Mouse (Mus musculus): Measurements from ENCODE around the gene Prkd2.

DNA sequence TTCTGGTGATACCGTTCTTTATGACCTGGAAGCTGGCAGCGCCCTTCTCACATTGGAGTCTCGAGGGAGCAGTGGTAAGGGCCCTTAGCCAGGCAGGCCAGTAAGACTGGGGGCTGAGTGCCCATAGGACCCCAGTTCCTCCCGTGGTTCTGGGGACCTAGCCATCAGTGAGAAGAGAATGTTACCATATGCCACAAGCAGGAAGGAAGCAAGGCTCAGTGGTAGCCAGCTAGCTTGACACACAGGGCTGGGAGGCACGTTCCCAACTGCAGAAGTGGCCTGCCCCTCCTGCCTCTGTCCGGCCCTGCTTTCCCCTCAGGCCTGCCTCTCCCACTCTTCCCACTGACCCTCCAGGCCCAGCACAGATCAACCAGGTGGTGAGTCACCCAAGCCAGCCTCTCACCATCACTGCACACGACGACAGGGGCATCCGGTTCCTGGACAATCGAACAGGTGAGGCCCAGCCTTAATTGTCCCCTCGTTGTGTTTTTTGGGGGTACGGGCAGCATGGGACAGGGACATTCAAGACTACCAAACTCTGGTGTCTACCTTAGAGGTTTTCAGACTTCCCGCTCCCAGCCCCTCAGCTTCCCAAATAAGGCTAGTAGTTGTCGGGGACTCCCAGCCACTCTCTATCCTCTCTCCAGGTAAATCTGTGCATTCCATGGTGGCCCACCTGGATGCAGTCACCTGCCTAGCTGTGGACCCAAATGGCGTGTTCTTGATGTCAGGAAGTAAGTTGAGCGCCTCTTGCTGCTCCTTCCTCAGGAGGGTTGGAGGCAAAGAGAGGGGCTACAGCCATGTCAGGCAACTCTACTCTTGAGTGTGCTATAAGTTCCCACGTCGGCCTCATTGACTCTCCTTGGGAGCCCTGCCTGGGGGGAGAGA, 4.5 kb upstream of the Prkd2 start:
- no peak for TF ChIP-seq POLR2A (IDR thresholded peaks at IDR 0.05; ENCODE audit: control insufficient read depth, extremely low read depth, insufficient read depth, low read length, poor library complexity)
- TF ChIP-seq CTCF (IDR thresholded peaks at IDR 0.05; ENCODE audit: borderline replicate concordance, control insufficient read depth, extremely low read depth, insufficient read depth, low read length, poor library complexity) = no peak
